Mouse (Mus musculus) forebrain, embryonic 11.5 days (tissue): Measurements from ENCODE around the gene Mapk1. TPM values are rescaled to one million over a fixed set of nuclear protein-coding genes. Genes with fewer than 3 reads are reported as not detected.
"Not testable (repeated sequence)": the region's sequence is repeated elsewhere in the genome, so short reads cannot be mapped to it uniquely, and the experiment has no call there.

Source experiments
- ATAC-seq: fragments of 200-750 bp; cut with Nextera tagmentation; replicated peaks from 2 replicates; pipeline ENCODE4 v1.8.0; 2017; ENCODE audit warnings: moderate TSS enrichment; ENCODE audit not compliant: low FRiP score
- DNase-seq: peaks from one replicate; pipeline ENCODE4 v3.0.0-alpha.2; 2017; ENCODE audit warnings: low spot score
- H3K27ac ChIP-seq: fragments of 300-500 bp; sonication (generic); 2 replicates; pipeline ENCODE4 v1.5.1; 2014; ENCODE audit warnings: low read depth, low read length
- H3K27me3 ChIP-seq: fragments of 300-500 bp; sonication (generic); 2 replicates; pipeline ENCODE4 v1.6.1; 2014; ENCODE audit warnings: mild to moderate bottlenecking, low read length, mixed read lengths; ENCODE audit not compliant: control insufficient read depth, insufficient read depth
- H3K36me3 ChIP-seq: fragments of 300-500 bp; sonication (generic); 2 replicates; pipeline ENCODE4 v1.6.1; 2014; ENCODE audit warnings: mild to moderate bottlenecking, low read length, moderate library complexity, mixed read lengths; ENCODE audit not compliant: control insufficient read depth, insufficient read depth
- H3K4me1 ChIP-seq: fragments of 300-500 bp; sonication (generic); replicated peaks from 2 replicates; pipeline ENCODE4 v1.6.1; 2014; ENCODE audit warnings: low read length, mixed read lengths; ENCODE audit not compliant: control insufficient read depth, insufficient read depth
- H3K4me2 ChIP-seq: fragments of 300-500 bp; sonication (generic); 2 replicates; pipeline ENCODE4 v1.6.1; 2014; ENCODE audit warnings: low read depth, mild to moderate bottlenecking, low read length, moderate library complexity, mixed read lengths; ENCODE audit not compliant: severe bottlenecking
- H3K4me3 ChIP-seq: fragments of 300-500 bp; sonication (generic); 2 replicates; pipeline ENCODE4 v1.5.1; 2014; ENCODE audit warnings: low read depth, low read length
- H3K9ac ChIP-seq: fragments of 300-500 bp; sonication (generic); 2 replicates; pipeline ENCODE4 v1.6.1; 2014; ENCODE audit warnings: low read length
- H3K9me3 ChIP-seq: fragments of 300-500 bp; sonication (generic); 2 replicates; pipeline ENCODE4 v1.6.1; 2016; ENCODE audit warnings: low read length, mixed read lengths; ENCODE audit not compliant: control insufficient read depth
- WGBS: fragments of 180-500 bp; shearing (Covaris S2); extraction: QIAGEN DNeasy Blood & Tissue Kit; methylation state at CpG from one replicate; pipeline ENCODE4 v1.1.7; 2014; 5-methylcytosine and 5-hydroxymethylcytosine counted together
- polyA plus RNA-seq: library from polyadenylated mRNA; unstranded; fragments of >200 nt; fragmentation: Nextera tagmentation; extraction: Ambion mirVana; gene quantifications from 2 replicates; pipeline ENCODE4 v1.2.1, GENCODE M21; 2014

Mapk1 gene
- polyA plus RNA-seq, 1 experiment from 2014 or later = 197 TPM

DNA sequence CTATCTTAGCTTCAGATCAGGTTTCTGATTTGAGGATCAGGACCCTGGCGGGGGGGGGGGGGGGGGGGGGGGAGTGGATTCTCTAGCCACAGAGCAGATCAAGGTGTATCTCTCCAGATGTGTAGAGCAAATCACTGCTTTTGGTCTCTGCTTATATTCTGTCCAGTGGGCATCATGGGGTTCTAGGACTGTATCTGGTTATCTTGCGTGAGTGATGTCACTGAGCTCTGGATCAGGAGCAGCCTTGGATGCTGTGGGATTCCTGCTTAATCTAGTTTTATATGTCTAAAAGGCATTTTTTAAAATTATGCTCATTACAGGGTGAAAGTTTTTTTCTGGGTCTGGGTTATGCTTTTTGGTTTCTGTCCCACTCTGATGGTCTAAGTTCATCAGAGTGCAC, 546 bp upstream of the Mapk1 start:
- Histone ChIP-seq H3K9me3 (no peaks in the 10 kb centered on the region), H3K4me3 (peak overlapping the region; percentile 98), H3K27me3 (no peaks in the 10 kb centered on the region), H3K27ac (peak overlapping the region; percentile 50; the same call in 1 of the 2 replicates), H3K4me2 (peak overlapping the region; percentile 75), H3K9ac (peak overlapping the region; percentile 95), H3K36me3 (no peaks in the 10 kb centered on the region; the same call in 1 of the 2 replicates), H3K4me1 (no peaks in the 10 kb centered on the region; the same call in 1 of the 2 replicates)
- DNase-seq = no peak
- peak; percentile 50 for ATAC-seq
- WGBS = 64% methylated on average over 1 of the region's 2 CpGs

DNA sequence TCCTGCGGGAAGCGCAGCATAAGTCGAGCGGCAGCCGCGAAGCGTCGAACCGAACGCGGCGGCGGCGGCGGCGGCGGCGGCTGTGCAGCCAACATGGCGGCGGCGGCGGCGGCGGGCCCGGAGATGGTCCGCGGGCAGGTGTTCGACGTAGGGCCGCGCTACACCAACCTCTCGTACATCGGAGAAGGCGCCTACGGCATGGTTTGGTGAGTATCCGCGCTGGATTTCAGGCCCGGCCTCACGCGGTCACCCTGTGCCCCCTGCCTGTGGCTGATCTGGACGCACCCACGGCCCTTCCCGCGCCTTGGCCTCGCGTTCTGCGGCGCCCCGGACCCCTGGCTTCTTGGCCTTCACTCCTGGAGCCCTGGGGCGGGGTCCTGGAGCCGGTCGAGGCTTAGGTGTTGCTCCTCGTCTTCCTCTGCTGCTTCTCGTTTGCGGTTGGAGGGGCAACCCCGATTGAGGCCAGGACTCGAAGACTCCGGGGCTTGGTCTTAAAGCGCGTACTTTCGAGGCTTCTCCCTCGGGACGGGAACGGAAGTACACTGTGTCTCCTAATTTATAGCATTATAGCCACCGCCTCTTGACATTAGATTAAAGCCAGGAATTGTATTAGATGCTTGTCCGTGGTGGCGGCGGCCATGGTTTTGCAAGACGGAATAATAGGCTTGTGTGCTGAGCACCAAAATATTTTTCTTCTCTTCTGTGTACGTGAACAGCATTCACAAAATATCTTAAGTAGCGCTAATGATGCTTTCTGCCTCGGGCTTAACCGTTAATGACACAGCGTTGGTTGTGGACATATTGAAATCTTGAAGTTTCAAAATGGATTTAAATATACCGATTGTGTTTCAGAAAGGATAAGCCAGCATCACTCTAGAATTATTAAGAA, 596 bp downstream of the Mapk1 start:
- H3K36me3 ChIP-seq = no peaks in the 10 kb centered on the region; the same call in 1 of the 2 replicates
- H3K4me3 ChIP-seq = peak overlapping the region; percentile 98
- peak overlapping the region; percentile 85 for H3K27ac ChIP-seq
- ATAC-seq (peak; percentile 80), DNase-seq (peak; percentile 78)
- H3K4me1 ChIP-seq = no peaks in the 10 kb centered on the region; the same call in 1 of the 2 replicates
- peak overlapping the region; percentile 56 for H3K4me2 ChIP-seq
- H3K27me3 ChIP-seq = no peaks in the 10 kb centered on the region
- WGBS = under 1% methylated on average over 74 of the region's 75 CpGs
- H3K9me3 ChIP-seq = no peaks in the 10 kb centered on the region
- peak overlapping the region; percentile 95 for H3K9ac ChIP-seq

DNA sequence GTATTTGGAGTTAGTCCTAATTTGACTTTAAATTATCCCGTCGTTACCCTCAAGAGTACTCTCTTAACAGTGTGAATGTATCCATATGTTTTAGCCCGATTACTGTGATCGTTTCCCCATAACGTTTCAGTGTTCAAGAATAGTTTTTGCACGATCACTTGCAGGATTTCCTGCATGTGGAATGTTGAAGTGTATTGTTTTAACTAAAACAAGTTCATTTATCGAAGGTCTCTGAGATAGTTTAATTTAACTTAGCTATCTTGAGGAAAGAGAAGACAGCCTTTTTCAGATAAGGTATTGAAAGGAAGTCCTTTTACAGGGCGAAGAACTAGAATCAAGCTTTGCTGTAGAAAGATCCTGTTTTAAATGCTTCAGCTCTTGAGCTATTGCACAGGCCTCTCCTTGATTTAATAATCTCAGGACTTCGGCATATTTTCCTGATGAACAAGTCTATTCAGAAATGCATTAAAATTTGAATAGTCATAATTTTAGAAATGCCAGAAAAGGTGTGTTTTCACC, 1.3 kb downstream of the Mapk1 start:
- Histone ChIP-seq H3K9me3 (no peaks in the 10 kb centered on the region), H3K4me1 (no peaks in the 10 kb centered on the region; the same call in 1 of the 2 replicates), H3K9ac (peak overlapping the region; percentile 95), H3K36me3 (no peaks in the 10 kb centered on the region; the same call in 1 of the 2 replicates), H3K27me3 (no peaks in the 10 kb centered on the region), H3K4me3 (peak overlapping the region; percentile 98), H3K27ac (no peak overlapping the region), H3K4me2 (peak overlapping the region; percentile 56)
- DNase-seq (no peak), ATAC-seq (no peak)
- WGBS = 36% methylated on average over 9 of the region's 9 CpGs

DNA sequence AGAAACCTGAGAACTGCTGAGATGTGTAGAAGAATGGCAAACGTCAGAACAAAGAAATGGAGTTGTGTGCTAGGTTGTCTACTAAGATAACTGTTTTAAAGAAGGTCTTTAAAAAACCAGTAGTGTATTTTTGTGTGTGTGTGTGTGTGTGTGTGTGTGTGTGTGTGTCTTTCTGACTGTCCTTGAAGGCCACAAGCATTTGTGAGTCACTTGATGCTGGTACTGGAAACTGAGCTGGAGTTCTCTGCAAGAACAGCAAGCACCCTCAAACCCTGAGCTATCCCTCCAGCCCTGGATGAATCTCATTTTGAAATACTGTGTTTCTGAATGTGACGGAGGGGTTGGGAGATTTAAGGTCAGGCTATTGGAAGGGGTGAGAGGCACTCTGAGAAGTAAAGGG, 4.1 kb downstream of the Mapk1 start:
- DNase-seq (no peak), ATAC-seq (no peak)
- WGBS = 80% methylated on average over 2 of the region's 2 CpGs

DNA sequence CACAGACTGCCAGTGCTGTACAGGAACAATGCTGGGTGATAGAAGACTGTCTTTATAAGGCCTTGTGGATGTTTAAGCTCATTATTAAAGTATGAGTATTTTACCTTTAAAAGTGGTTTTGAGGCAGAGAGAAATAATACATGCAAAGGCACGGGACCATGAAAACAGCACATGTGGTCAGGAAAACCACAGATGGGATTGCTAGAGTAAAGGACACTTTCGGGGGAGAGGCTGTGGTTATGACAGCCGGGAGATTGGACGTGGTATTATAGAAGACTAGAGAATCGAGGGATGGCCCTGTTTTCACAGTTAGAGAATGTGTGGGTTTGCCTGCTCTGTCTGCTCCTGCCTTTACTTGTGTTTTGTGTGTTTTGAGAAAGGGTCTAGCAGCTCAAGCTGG, 5.7 kb downstream of the Mapk1 start:
- Histone ChIP-seq H3K4me3 (no peak overlapping the region), H3K9me3 (no peaks in the 10 kb centered on the region), H3K4me1 (peaks cover 3% of the 10 kb centered on the region; the same call in 1 of the 2 replicates), H3K27ac (no peak overlapping the region), H3K27me3 (no peaks in the 10 kb centered on the region), H3K36me3 (no peaks in the 10 kb centered on the region; the same call in 1 of the 2 replicates), H3K9ac (no peak overlapping the region), H3K4me2 (no peak overlapping the region)
- 90% methylated on average over 5 of the region's 5 CpGs for WGBS
- DNase-seq (no peak), ATAC-seq (no peak)

More for the DNA sequence above, 4.1 kb downstream of the Mapk1 start:
- Histone ChIP-seq H3K27me3 (no peaks in the 10 kb centered on the region), H3K9ac (no peak overlapping the region), H3K9me3 (no peaks in the 10 kb centered on the region), H3K4me3 (no peak overlapping the region), H3K27ac (no peak overlapping the region), H3K4me1 (peaks cover 1% of the 10 kb centered on the region; the same call in 1 of the 2 replicates), H3K36me3 (no peaks in the 10 kb centered on the region; the same call in 1 of the 2 replicates), H3K4me2 (no peak overlapping the region)

DNA sequence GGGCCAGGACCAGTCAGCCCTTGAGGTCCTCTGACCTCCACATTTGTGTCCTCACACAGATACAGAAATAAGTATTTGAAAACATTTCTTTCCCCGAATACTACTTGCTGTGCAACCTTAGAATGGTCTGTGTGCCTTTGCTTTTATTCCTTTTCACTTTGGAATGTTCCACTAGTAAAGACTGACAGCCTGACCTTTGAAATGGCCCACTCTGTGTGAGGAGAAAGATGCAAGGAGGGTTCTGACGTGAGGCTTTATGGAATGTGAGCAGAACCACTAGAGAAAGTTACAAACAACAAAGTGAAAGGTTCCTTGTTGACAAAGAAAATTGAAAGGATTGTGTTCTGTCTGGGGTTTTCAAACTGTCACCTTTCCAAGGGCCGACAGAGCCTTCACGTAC, 6.8 kb downstream of the Mapk1 start:
- Histone ChIP-seq H3K4me2 (no peak overlapping the region), H3K4me3 (no peak overlapping the region), H3K9ac (no peak overlapping the region), H3K27me3 (no peaks in the 10 kb centered on the region), H3K27ac (no peak overlapping the region), H3K9me3 (no peaks in the 10 kb centered on the region), H3K36me3 (no peaks in the 10 kb centered on the region; the same call in 1 of the 2 replicates), H3K4me1 (peaks cover 3% of the 10 kb centered on the region; the same call in 1 of the 2 replicates)
- ATAC-seq = no peak
- no peak for DNase-seq
- WGBS = 80% methylated on average over 4 of the region's 4 CpGs

DNA sequence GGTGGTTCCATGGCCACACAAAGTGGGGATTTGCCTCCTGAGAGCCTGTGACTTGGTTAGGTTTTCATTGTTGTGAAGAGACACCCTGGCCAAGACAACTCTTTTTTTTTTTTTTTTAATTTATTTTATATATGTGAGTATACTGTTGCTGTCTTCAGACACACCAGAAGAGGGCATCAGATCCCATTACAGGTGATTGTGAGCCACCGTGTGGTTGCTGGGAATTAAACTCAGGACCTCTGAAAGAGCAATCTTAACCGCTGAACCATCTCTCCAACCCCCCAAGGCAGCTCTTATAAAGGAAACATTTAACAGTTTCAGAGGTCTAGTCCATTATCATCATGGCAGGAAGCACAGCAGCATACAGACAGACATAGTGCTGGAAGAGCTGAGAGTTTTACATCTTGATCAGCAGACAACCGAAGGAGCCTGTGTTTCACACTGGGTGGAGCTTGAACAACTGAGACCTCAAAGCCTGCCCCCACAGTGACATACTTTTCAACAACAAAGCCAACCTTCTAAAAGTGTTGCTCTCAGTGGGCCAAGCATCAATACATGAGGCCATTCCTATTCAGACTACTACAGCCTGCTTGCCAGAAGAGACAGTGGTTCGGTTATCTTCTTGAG, 11.4 kb downstream of the Mapk1 start:
- WGBS = 94% methylated on average over 4 of the region's 4 CpGs
- Histone ChIP-seq H3K27ac (no peak overlapping the region), H3K4me1 (0 out of 2 replicates have a peak, but pooled peaks cover 3% of the 10 kb centered on the region), H3K4me2 (no peak overlapping the region), H3K27me3 (no peaks in the 10 kb centered on the region), H3K9ac (no peak overlapping the region), H3K36me3 (no peaks in the 10 kb centered on the region), H3K9me3 (no peaks in the 10 kb centered on the region), H3K4me3 (no peak overlapping the region)
- DNase-seq = no peak
- no peak for ATAC-seq

DNA sequence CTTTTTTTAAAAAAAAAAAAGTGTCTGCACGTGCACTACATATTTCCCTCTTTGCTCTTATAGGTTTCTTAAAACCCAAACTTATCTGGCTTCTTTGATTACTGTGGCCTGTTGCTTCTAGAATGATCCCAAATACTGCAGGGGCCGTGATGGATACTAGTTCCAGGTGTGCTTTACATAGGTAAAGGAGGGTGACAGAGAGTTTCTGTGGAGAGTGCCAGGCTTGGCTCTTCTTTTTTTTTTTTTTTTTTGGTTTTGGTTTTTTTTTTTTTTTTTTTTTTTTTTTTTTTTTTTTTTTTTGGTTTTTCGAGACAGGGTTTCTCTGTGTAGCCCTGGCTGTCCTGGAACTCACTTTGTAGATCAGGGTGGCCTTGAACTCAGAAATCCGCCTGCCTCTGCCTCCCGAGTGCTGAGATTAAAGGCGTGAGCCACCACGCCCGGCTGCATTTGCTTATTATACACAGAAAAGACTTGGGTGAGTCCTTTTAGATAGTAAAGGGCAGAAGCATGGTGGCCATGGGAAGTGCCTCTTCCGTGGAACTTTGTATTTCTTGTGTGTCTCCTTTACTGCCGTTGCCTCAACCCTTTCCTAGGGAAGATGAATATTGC, 13.0 kb downstream of the Mapk1 start:
- not testable (repeated sequence) for H3K4me1 ChIP-seq, DNase-seq, H3K4me3 ChIP-seq, ATAC-seq, H3K27ac ChIP-seq, H3K27me3 ChIP-seq, H3K36me3 ChIP-seq, H3K4me2 ChIP-seq, H3K9ac ChIP-seq, H3K9me3 ChIP-seq
- 93% methylated on average over 10 of the region's 10 CpGs for WGBS
